In genomic region chr12:100278358-100278757, GRCm38 (mm10) we compare ENCODE assay signal across 17 mouse cellular contexts.
DNase-seq lines count a peak whose midpoint lies in the region; ATAC-seq and TF ChIP-seq lines count a peak whose summit lies in the region.
"Had no signal": no experiment of that assay in that cellular context is flagged by ENCODE, and none has a peak within 500 bp of the region (broad histone marks: within the 10 kb centered on the region; RNA-seq: fewer than 3 reads in every experiment).

No protein-coding gene starts in this region.

- H3K27me3 ChIP-seq in liver, embryonic 13.5 days, result no peaks in the 10 kb centered on the region
- no peaks in the 10 kb centered on the region for H3K27me3 ChIP-seq in MEL (ENCODE audit: control insufficient read depth in 1 of 2, insufficient read depth in 2 of 2, low read length in 2 of 2)
- H3K27me3 ChIP-seq: heart, embryonic 13.5 days; hindbrain, embryonic 15.5 days; stomach, embryonic 15.5 days had no signal

- no peak overlapping the region for H3K27ac ChIP-seq in liver, embryonic 13.5 days
- H3K27ac ChIP-seq in MEL (ENCODE audit: control insufficient read depth, low read depth, low read length), result no peak overlapping the region
- H3K27ac ChIP-seq: heart, embryonic 13.5 days; hindbrain, embryonic 15.5 days; stomach, embryonic 15.5 days had no signal

- H3K9ac ChIP-seq in liver, embryonic 13.5 days, result no peak overlapping the region
- peak overlapping the region; percentile 46 for H3K9ac ChIP-seq in MEL (ENCODE audit: control insufficient read depth, low read depth, low read length, poor library complexity, severe bottlenecking)
- H3K9ac ChIP-seq: heart, embryonic 13.5 days; hindbrain, embryonic 15.5 days; stomach, embryonic 15.5 days had no signal

- DNase-seq in gastrocnemius, postnatal 14 days, result peak; percentile 3
- no peak for DNase-seq in gastrocnemius, postnatal 4 days (ENCODE audit: low spot score in 2 of 2)
- no peak for DNase-seq in liver, embryonic 13.5 days
- no peak for DNase-seq in liver
- peak; percentile 61 for DNase-seq in MEL (ENCODE audit: low read depth, low spot score)
- peak; percentile 25 for DNase-seq in induced T-regulatory cell, adult 2 months (ENCODE audit: low read depth)
- no peak for DNase-seq in B cell, adult 2 months
- DNase-seq: adrenal gland, postnatal 14 days; kidney, postnatal 14 days; layer of hippocampus, postnatal 36 days; lung, postnatal 14 days; thymus, postnatal 4 days had no signal

- H3K36me3 ChIP-seq in liver, embryonic 13.5 days, result no peaks in the 10 kb centered on the region
- peaks cover 0 to 31% of the 10 kb centered on the region in 2 experiments; a peak in 2 of 4 replicates for H3K36me3 ChIP-seq in MEL (ENCODE audit: control insufficient read depth in 1 of 2, insufficient read depth in 2 of 2, low read length in 2 of 2)
- H3K36me3 ChIP-seq: heart, embryonic 13.5 days; hindbrain, embryonic 15.5 days; stomach, embryonic 15.5 days had no signal

- TF ChIP-seq CTCF in MEL (IDR thresholded peaks at IDR 0.05 in 2 of 3, conservative IDR thresholded peaks at IDR 0.05 in 1 of 3; ENCODE audit: control insufficient read depth in 1 of 3, insufficient read depth in 1 of 3, low read depth in 2 of 3, low read length in 3 of 3, poor library complexity in 1 of 3, severe bottlenecking in 1 of 3), result no peak

- no peak for TF ChIP-seq RAD21 in MEL (IDR thresholded peaks at IDR 0.05; ENCODE audit: low read depth, low read length)

- WGBS in liver, embryonic 13.5 days (ENCODE audit: insufficient replicate concordance), result 30% methylated on average over 8 of the region's 8 CpGs

- H3K4me1 ChIP-seq in liver, embryonic 13.5 days (replicated peaks), result peaks cover 42% of the 10 kb centered on the region
- H3K4me1 ChIP-seq in MEL (ENCODE audit: control insufficient read depth in 1 of 2, insufficient read depth in 2 of 2, low read length in 2 of 2), result peaks cover 12 to 38% of the 10 kb centered on the region in 2 experiments

- no peak overlapping the region for H3K4me2 ChIP-seq in liver, embryonic 13.5 days
- H3K4me2 ChIP-seq: heart, embryonic 13.5 days; hindbrain, embryonic 15.5 days; stomach, embryonic 15.5 days had no signal

- TF ChIP-seq EP300 in MEL (IDR thresholded peaks at IDR 0.05; ENCODE audit: low read depth in 1 of 2, low read length in 2 of 2), result no peak

- no peak overlapping the region for H3K4me3 ChIP-seq in liver, embryonic 13.5 days (replicated peaks)
- H3K4me3 ChIP-seq in MEL (ENCODE audit: control insufficient read depth in 1 of 2, insufficient read depth in 1 of 2, low read depth in 2 of 2, low read length in 2 of 2), result no peak overlapping the region; a peak in 1 of 4 replicates
- H3K4me3 ChIP-seq: erythroblast, embryonic 14.5 days; heart, embryonic 13.5 days; hindbrain, embryonic 15.5 days; stomach, embryonic 15.5 days had no signal

- no peaks in the 10 kb centered on the region for H3K79me2 ChIP-seq in MEL (ENCODE audit: control insufficient read depth, insufficient read depth, low read length, poor library complexity)

- peak in 1 of 2 experiments; percentile 41; a peak in 1 of 4 replicates for TF ChIP-seq POLR2A in MEL (IDR thresholded peaks at IDR 0.05; ENCODE audit: control insufficient read depth in 1 of 2, insufficient read depth in 1 of 2, low read depth in 1 of 2, low read length in 2 of 2, poor library complexity in 1 of 2)

- no peaks in the 10 kb centered on the region for H3K9me3 ChIP-seq in liver, embryonic 13.5 days (replicated peaks)
- H3K9me3 ChIP-seq in MEL (replicated peaks; ENCODE audit: insufficient read depth, low read length), result no peaks in the 10 kb centered on the region
- H3K9me3 ChIP-seq: heart, embryonic 13.5 days; hindbrain, embryonic 15.5 days; stomach, embryonic 15.5 days had no signal

- intact Hi-C loops in gastrocnemius, postnatal 14 days (cut with DNase I; ENCODE audit: low total_unique reads), result no loop called here

- ATAC-seq in liver, embryonic 13.5 days (ENCODE audit: low read depth), result peak; percentile 37; the same call in 1 of the 2 replicates
- no peak for ATAC-seq in monocyte, adult 5-6 weeks (replicated peaks; ENCODE audit: insufficient number of reproducible peaks, low FRiP score, low TSS enrichment, poor library complexity, severe bottlenecking)

TF ChIP-seq in MEL, 35 proteins besides CTCF, POLR2A, EP300 and RAD21:
- no peak for TF ChIP-seq MAZ (IDR thresholded peaks at IDR 0.05; ENCODE audit: low read depth, low read length)
- no peak for TF ChIP-seq CHD1 (IDR thresholded peaks at IDR 0.05; ENCODE audit: low read depth, low read length)
- TF ChIP-seq MXI1 (IDR thresholded peaks at IDR 0.05; ENCODE audit: low read depth, low read length), result peak; percentile 65
- TF ChIP-seq MYB (IDR thresholded peaks at IDR 0.05; ENCODE audit: low read depth, low read length), result no peak
- no peak for TF ChIP-seq CHD2 (IDR thresholded peaks at IDR 0.05; ENCODE audit: low read length)
- TF ChIP-seq NRF1 (IDR thresholded peaks at IDR 0.05; ENCODE audit: insufficient read depth, low read depth, low read length, poor library complexity, severe bottlenecking), result no peak
- TF ChIP-seq MEF2A (IDR thresholded peaks at IDR 0.05; ENCODE audit: extremely low read depth, insufficient replicate concordance, low read depth, low read length, poor library complexity, severe bottlenecking), result no peak
- TF ChIP-seq USF1 (IDR thresholded peaks at IDR 0.05; ENCODE audit: low read depth, low read length), result peak; percentile 86
- TF ChIP-seq POLR2AphosphoS5 (IDR thresholded peaks at IDR 0.05; ENCODE audit: borderline replicate concordance, low read depth, low read length), result no peak
- no peak for TF ChIP-seq USF2 (IDR thresholded peaks at IDR 0.05; ENCODE audit: borderline replicate concordance in 1 of 2, insufficient read depth in 1 of 2, low read depth in 1 of 2, low read length in 2 of 2)
- TF ChIP-seq POLR2AphosphoS2 (IDR thresholded peaks at IDR 0.05; ENCODE audit: low read length), result no peak
- no peak for TF ChIP-seq JUND (IDR thresholded peaks at IDR 0.05; ENCODE audit: low read depth, low read length)
- TF ChIP-seq BHLHE40 (IDR thresholded peaks at IDR 0.05; ENCODE audit: borderline replicate concordance, low read depth, low read length), result peak; percentile 79
- TF ChIP-seq ZMIZ1 (IDR thresholded peaks at IDR 0.05; ENCODE audit: low read depth, low read length), result no peak
- TF ChIP-seq ZNF384 (IDR thresholded peaks at IDR 0.05; ENCODE audit: low read depth, low read length), result no peak
- peak; percentile 68; the same call in 1 of the 2 replicates for TF ChIP-seq MYC (IDR thresholded peaks at IDR 0.05; ENCODE audit: low read depth, low read length)
- TF ChIP-seq KAT2A (conservative IDR thresholded peaks at IDR 0.05; ENCODE audit: low read depth, low read length), result no peak
- no peak for TF ChIP-seq TBP (IDR thresholded peaks at IDR 0.05; ENCODE audit: low read depth, low read length)
- no peak for TF ChIP-seq ETS1 (IDR thresholded peaks at IDR 0.05; ENCODE audit: low read depth, low read length)
- TF ChIP-seq RCOR1 (IDR thresholded peaks at IDR 0.05; ENCODE audit: low read depth, low read length), result no peak
- no peak for TF ChIP-seq UBTF (IDR thresholded peaks at IDR 0.05; ENCODE audit: borderline replicate concordance, insufficient read depth, low read depth, low read length)
- peak; percentile 92 for TF ChIP-seq MAX (IDR thresholded peaks at IDR 0.05; ENCODE audit: low read length)
- TF ChIP-seq ZC3H11A (IDR thresholded peaks at IDR 0.05; ENCODE audit: low read depth, low read length), result no peak
- TF ChIP-seq MAFK (IDR thresholded peaks at IDR 0.05; ENCODE audit: borderline replicate concordance, low read depth, low read length), result no peak
TF ChIP-seq in MEL: peak in this region for 5.

Comparison
In these comparisons a context has a peak if more than half of its experiments do, and no peak if none do; other contexts are left out.
1. DNase-seq: peak in gastrocnemius, postnatal 14 days (single experiment), MEL (single experiment) and induced T-regulatory cell, adult 2 months (single experiment); none in gastrocnemius, postnatal 4 days (0 of 2), liver, embryonic 13.5 days (single experiment), liver (single experiment) and B cell, adult 2 months (0 of 2).